Mouse (Mus musculus) forelimb bud, embryonic 11.5 days (tissue): ENCODE measurements around the gene Fxyd4.

Source experiments
- DNase-seq: peaks from one replicate; pipeline ENCODE4 v3.0.0-alpha.2; 2012; ENCODE audit warnings: low read depth, low spot score

The Fxyd4 gene

GRCm38 (mm10) chr6:117937222-117937932 is at the start of gene Fxyd4:
Fxyd4 (minus strand) TSS chr6:117937692.
- DNase-seq, result no peak

- DNase-seq, result no peak
Measured at GRCm38 (mm10) chr6:117987173-117987572, 49.7 kb upstream of the Fxyd4 start.

- DNase-seq, result no peak
Measured at GRCm38 (mm10) chr6:117966729-117967128, 29.2 kb upstream of the Fxyd4 start.

- no peak for DNase-seq
Measured at GRCm38 (mm10) chr6:117963201-117963600, 25.7 kb upstream of the Fxyd4 start.

- no peak for DNase-seq
Measured at GRCm38 (mm10) chr6:117956851-117957501, 19.5 kb upstream of the Fxyd4 start.

- DNase-seq, result no peak
Measured at GRCm38 (mm10) chr6:117956161-117956560, 18.7 kb upstream of the Fxyd4 start.

GRCm38 (mm10) chr6:117952330-117952729 is 14.8 kb upstream of the Fxyd4 start:
- no peak for DNase-seq

- no peak for DNase-seq
Measured at GRCm38 (mm10) chr6:117943899-117944298, 6.4 kb upstream of the Fxyd4 start.

- no peak for DNase-seq
Measured at GRCm38 (mm10) chr6:117942769-117943168, 5.3 kb upstream of the Fxyd4 start.

GRCm38 (mm10) chr6:117938951-117939350 is 1.5 kb upstream of the Fxyd4 start:
- no peak for DNase-seq

- DNase-seq, result no peak
Measured at GRCm38 (mm10) chr6:117935681-117936612, 1.5 kb downstream of the Fxyd4 start.

- DNase-seq, result no peak
Measured at GRCm38 (mm10) chr6:117934301-117934700, 3.2 kb downstream of the Fxyd4 start.

GRCm38 (mm10) chr6:117932325-117933051 is 5.0 kb downstream of the Fxyd4 start:
- DNase-seq, result no peak

GRCm38 (mm10) chr6:117929945-117930655 is 7.4 kb downstream of the Fxyd4 start:
- no peak for DNase-seq

- DNase-seq, result no peak
Measured at GRCm38 (mm10) chr6:117928746-117929145, 8.7 kb downstream of the Fxyd4 start.

GRCm38 (mm10) chr6:117927955-117928354 is 9.5 kb downstream of the Fxyd4 start:
- no peak for DNase-seq

- DNase-seq, result no peak
Measured at GRCm38 (mm10) chr6:117926871-117927491, 10.5 kb downstream of the Fxyd4 start.

GRCm38 (mm10) chr6:117922041-117922440 is 15.5 kb downstream of the Fxyd4 start:
- no peak for DNase-seq

GRCm38 (mm10) chr6:117920659-117921640 is 16.5 kb downstream of the Fxyd4 start:
- peak; percentile 63 for DNase-seq
